Mouse (Mus musculus): ENCODE data around the gene Ugt1a6a. TPM values are rescaled to one million over a fixed set of nuclear protein-coding genes. Genes with fewer than 3 reads are reported as not detected.

The Ugt1a6a gene
- polyA plus RNA-seq, 1 experiment from 2014 or later: 15.4 TPM

GRCm38 (mm10) chr1:88230421-88230820 is 95.8 kb downstream of the Ugt1a6a start:
- Histone ChIP-seq H3K4me1 (replicated peaks) (no peaks in the 10 kb centered on the region), H3K27ac (replicated peaks) (no peak overlapping the region), H3K4me2 (no peak overlapping the region), H3K4me3 (replicated peaks) (no peak overlapping the region), H3K9me3 (replicated peaks) (peaks cover 50% of the 10 kb centered on the region; the same call in 1 of the 2 replicates), H3K9ac (no peak overlapping the region), H3K36me3 (replicated peaks) (no peaks in the 10 kb centered on the region), H3K27me3 (no peaks in the 10 kb centered on the region)
- WGBS (ENCODE audit: insufficient replicate concordance): 58% methylated on average over 7 of the region's 7 CpGs
- ATAC-seq (ENCODE audit: insufficient read depth): no peak

GRCm38 (mm10) chr1:88230981-88231802 is 96.6 kb downstream of the Ugt1a6a start:
- no peak overlapping the region for H3K4me3 ChIP-seq (replicated peaks)
- peaks cover 52% of the 10 kb centered on the region; the same call in 1 of the 2 replicates for H3K9me3 ChIP-seq (replicated peaks)
- H3K27me3 ChIP-seq: no peaks in the 10 kb centered on the region
- ATAC-seq (ENCODE audit: insufficient read depth): no peak
- H3K27ac ChIP-seq (replicated peaks): no peak overlapping the region
- no peaks in the 10 kb centered on the region for H3K36me3 ChIP-seq (replicated peaks)
- WGBS (ENCODE audit: insufficient replicate concordance): 55% methylated on average over 6 of the region's 6 CpGs
- no peak overlapping the region for H3K4me2 ChIP-seq
- no peak overlapping the region for H3K9ac ChIP-seq
- no peaks in the 10 kb centered on the region for H3K4me1 ChIP-seq (replicated peaks)

- Histone ChIP-seq H3K4me1 (replicated peaks) (no peaks in the 10 kb centered on the region), H3K4me3 (replicated peaks) (no peak overlapping the region), H3K36me3 (replicated peaks) (no peaks in the 10 kb centered on the region), H3K9ac (no peak overlapping the region), H3K27ac (replicated peaks) (no peak overlapping the region), H3K9me3 (replicated peaks) (peaks cover 45% of the 10 kb centered on the region; the same call in 1 of the 2 replicates), H3K27me3 (no peaks in the 10 kb centered on the region), H3K4me2 (no peak overlapping the region)
- 49% methylated on average over 7 of the region's 7 CpGs for WGBS (ENCODE audit: insufficient replicate concordance)
- no peak for ATAC-seq (ENCODE audit: insufficient read depth)
Measured at GRCm38 (mm10) chr1:88231803-88232499, 97.3 kb downstream of the Ugt1a6a start.

- 43% methylated on average over 3 of the region's 3 CpGs for WGBS (ENCODE audit: insufficient replicate concordance)
- ATAC-seq (ENCODE audit: insufficient read depth): no peak
- H3K9ac ChIP-seq: no peak overlapping the region
- no peak overlapping the region for H3K4me3 ChIP-seq (replicated peaks)
- no peaks in the 10 kb centered on the region for H3K4me1 ChIP-seq (replicated peaks)
- H3K4me2 ChIP-seq: no peak overlapping the region
- peaks cover 42% of the 10 kb centered on the region for H3K9me3 ChIP-seq (replicated peaks)
- no peaks in the 10 kb centered on the region for H3K36me3 ChIP-seq (replicated peaks)
- no peak overlapping the region for H3K27ac ChIP-seq (replicated peaks)
- H3K27me3 ChIP-seq: no peaks in the 10 kb centered on the region
Measured at GRCm38 (mm10) chr1:88232664-88233380, 98.2 kb downstream of the Ugt1a6a start.

- H3K36me3 ChIP-seq (replicated peaks): no peaks in the 10 kb centered on the region
- peaks cover 50% of the 10 kb centered on the region for H3K9me3 ChIP-seq (replicated peaks)
- H3K4me2 ChIP-seq: no peak overlapping the region
- WGBS (ENCODE audit: insufficient replicate concordance): 50% methylated on average over 14 of the region's 14 CpGs
- no peak for ATAC-seq (ENCODE audit: insufficient read depth)
- H3K27me3 ChIP-seq: no peaks in the 10 kb centered on the region
- no peaks in the 10 kb centered on the region for H3K4me1 ChIP-seq (replicated peaks)
- H3K27ac ChIP-seq (replicated peaks): no peak overlapping the region
- no peak overlapping the region for H3K4me3 ChIP-seq (replicated peaks)
- H3K9ac ChIP-seq: no peak overlapping the region
Measured at GRCm38 (mm10) chr1:88233421-88234247, 99.0 kb downstream of the Ugt1a6a start.

GRCm38 (mm10) chr1:88234248-88234610 is 99.6 kb downstream of the Ugt1a6a start:
- H3K9me3 ChIP-seq (replicated peaks): peaks cover 54% of the 10 kb centered on the region
- no peak overlapping the region for H3K9ac ChIP-seq
- no peaks in the 10 kb centered on the region for H3K27me3 ChIP-seq
- no peaks in the 10 kb centered on the region for H3K4me1 ChIP-seq (replicated peaks)
- no peak for ATAC-seq (ENCODE audit: insufficient read depth)
- H3K4me2 ChIP-seq: no peak overlapping the region
- no peak overlapping the region for H3K27ac ChIP-seq (replicated peaks)
- WGBS (ENCODE audit: insufficient replicate concordance): 45% methylated on average over 4 of the region's 4 CpGs
- no peak overlapping the region for H3K4me3 ChIP-seq (replicated peaks)
- H3K36me3 ChIP-seq (replicated peaks): no peaks in the 10 kb centered on the region

GRCm38 (mm10) chr1:88234646-88235045 is 100.0 kb downstream of the Ugt1a6a start:
- Histone ChIP-seq H3K4me3 (replicated peaks) (no peak overlapping the region), H3K27me3 (no peaks in the 10 kb centered on the region), H3K27ac (replicated peaks) (no peak overlapping the region), H3K9ac (no peak overlapping the region), H3K4me2 (no peak overlapping the region), H3K36me3 (replicated peaks) (no peaks in the 10 kb centered on the region), H3K4me1 (replicated peaks) (no peaks in the 10 kb centered on the region), H3K9me3 (replicated peaks) (peaks cover 51% of the 10 kb centered on the region)
- no peak for ATAC-seq (ENCODE audit: insufficient read depth)
- 32% methylated on average over 5 of the region's 5 CpGs for WGBS (ENCODE audit: insufficient replicate concordance)

- 47% methylated on average over 11 of the region's 11 CpGs for WGBS (ENCODE audit: insufficient replicate concordance)
- ATAC-seq (ENCODE audit: insufficient read depth): no peak
Measured at GRCm38 (mm10) chr1:88235046-88235893, 100.7 kb downstream of the Ugt1a6a start.

GRCm38 (mm10) chr1:88235894-88236415 is 101.3 kb downstream of the Ugt1a6a start:
- no peak overlapping the region for H3K27ac ChIP-seq (replicated peaks)
- no peaks in the 10 kb centered on the region for H3K27me3 ChIP-seq
- WGBS (ENCODE audit: insufficient replicate concordance): 38% methylated on average over 4 of the region's 4 CpGs
- no peaks in the 10 kb centered on the region for H3K4me1 ChIP-seq (replicated peaks)
- no peaks in the 10 kb centered on the region for H3K36me3 ChIP-seq (replicated peaks)
- H3K9ac ChIP-seq: no peak overlapping the region
- ATAC-seq (ENCODE audit: insufficient read depth): no peak
- H3K4me3 ChIP-seq (replicated peaks): no peak overlapping the region
- no peak overlapping the region for H3K4me2 ChIP-seq
- peaks cover 54% of the 10 kb centered on the region for H3K9me3 ChIP-seq (replicated peaks)

More at GRCm38 (mm10) chr1:88235046-88235893, 100.7 kb downstream of the Ugt1a6a start:
- Histone ChIP-seq H3K27me3 (no peaks in the 10 kb centered on the region), H3K36me3 (replicated peaks) (no peaks in the 10 kb centered on the region), H3K9me3 (replicated peaks) (peaks cover 49% of the 10 kb centered on the region), H3K4me2 (no peak overlapping the region), H3K4me1 (replicated peaks) (no peaks in the 10 kb centered on the region), H3K27ac (replicated peaks) (no peak overlapping the region), H3K9ac (no peak overlapping the region), H3K4me3 (replicated peaks) (no peak overlapping the region)

GRCm38 (mm10) chr1:88237311-88237710 is 102.7 kb downstream of the Ugt1a6a start:
- Histone ChIP-seq H3K9me3 (replicated peaks) (peaks cover 50% of the 10 kb centered on the region), H3K27ac (replicated peaks) (no peak overlapping the region), H3K4me3 (replicated peaks) (no peak overlapping the region), H3K4me1 (replicated peaks) (no peaks in the 10 kb centered on the region), H3K4me2 (no peak overlapping the region), H3K27me3 (no peaks in the 10 kb centered on the region), H3K9ac (no peak overlapping the region), H3K36me3 (replicated peaks) (no peaks in the 10 kb centered on the region)
- ATAC-seq (ENCODE audit: insufficient read depth): no peak
- 59% methylated on average over 5 of the region's 5 CpGs for WGBS (ENCODE audit: insufficient replicate concordance)
